Mouse (Mus musculus): Measurements from ENCODE around the gene Elp4.

GRCm38 (mm10) chr2:105746896-105747295 is 157.5 kb downstream of the Elp4 start:
- TF ChIP-seq CTCF (IDR thresholded peaks at IDR 0.05) (no peak), EP300 (IDR thresholded peaks at IDR 0.05) (no peak)
